Mouse (Mus musculus) urinary bladder, adult 2 months (tissue): ENCODE results near the gene Scube1. TPM values are rescaled to one million over a fixed set of nuclear protein-coding genes. Genes with fewer than 3 reads are reported as not detected.

ENCODE experiments used
- DNase-seq: peaks from one replicate; pipeline ENCODE4 v3.0.0; 2022; ENCODE audit warnings: low spot score
- polyA plus RNA-seq: library from polyadenylated mRNA; depleted of rRNA; stranded (reverse); fragments of >200 nt; gene quantifications from 2 replicates; pipeline ENCODE4 v1.2.3, GENCODE M21; 2012

Gene Scube1
- polyA plus RNA-seq, 1 experiment, result 9.4 TPM

- no peak for DNase-seq
Observed at GRCm38 (mm10) chr15:83595364-83595711, 129.5 kb downstream of the Scube1 start.

- DNase-seq, result peak; percentile 82
Observed at GRCm38 (mm10) chr15:83594513-83595363, 130.1 kb downstream of the Scube1 start, which contains the start of gene Ttll12. Ttll12 (minus strand) TSS chr15:83595157.

DNA sequence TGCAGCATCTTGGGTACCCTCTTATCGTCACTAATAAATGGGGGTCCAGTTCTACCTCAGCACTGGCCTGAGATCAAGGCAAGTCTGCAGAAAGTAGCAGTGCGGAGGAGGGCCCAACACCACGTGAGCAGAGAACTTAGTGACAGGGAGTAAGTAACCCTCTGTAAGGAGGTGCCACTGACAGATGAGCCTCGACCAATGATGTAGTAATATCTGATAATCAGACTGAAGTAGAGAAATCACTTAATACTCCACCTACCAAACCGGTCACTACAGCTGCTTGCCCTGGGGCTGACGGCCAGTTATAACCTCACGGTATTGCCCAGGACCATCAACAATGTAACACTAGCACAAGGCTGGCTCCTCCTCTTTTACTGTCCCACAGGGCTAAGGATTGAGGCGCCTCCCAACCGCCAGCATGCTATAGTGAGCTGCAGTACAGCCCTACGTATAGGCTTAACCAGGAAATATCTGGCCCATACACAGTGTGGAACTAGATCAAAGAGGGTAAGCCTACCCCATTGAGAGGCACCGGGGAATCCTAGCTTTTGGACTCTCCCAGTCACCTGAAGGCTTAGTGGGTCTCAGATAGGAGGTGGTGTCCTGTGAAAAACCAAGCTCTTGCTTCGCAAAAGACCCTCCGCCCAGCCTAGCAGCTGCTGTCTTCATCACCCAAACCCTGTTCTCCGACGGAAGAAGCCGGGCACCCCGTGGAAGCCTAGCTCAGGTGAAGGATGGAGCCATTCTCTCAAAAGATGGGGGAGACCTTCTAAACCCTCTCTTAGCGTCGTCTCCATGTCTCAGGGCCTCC lies 130.9 kb downstream of the Scube1 start:
- DNase-seq, result no peak

DNA sequence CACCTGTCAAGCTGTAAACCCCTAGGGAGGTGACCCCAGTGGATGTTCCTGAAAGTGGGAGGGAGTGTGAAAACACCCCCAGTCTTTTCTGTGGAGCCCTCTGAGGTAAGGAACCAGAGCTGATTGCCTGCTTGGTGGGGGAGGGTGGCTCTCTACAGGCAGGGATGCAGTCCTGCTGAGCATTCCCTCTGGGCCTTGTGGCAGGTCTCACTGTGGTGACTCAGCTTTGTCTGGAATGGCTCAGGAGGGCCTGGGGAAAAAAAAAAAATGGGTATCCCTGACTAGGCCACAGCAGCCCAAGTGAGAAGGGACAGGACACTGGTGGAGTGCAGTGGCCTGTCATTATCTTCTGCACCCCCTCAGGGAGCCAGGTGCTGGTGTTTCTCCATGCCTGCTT lies 131.6 kb downstream of the Scube1 start:
- DNase-seq, result no peak

DNA sequence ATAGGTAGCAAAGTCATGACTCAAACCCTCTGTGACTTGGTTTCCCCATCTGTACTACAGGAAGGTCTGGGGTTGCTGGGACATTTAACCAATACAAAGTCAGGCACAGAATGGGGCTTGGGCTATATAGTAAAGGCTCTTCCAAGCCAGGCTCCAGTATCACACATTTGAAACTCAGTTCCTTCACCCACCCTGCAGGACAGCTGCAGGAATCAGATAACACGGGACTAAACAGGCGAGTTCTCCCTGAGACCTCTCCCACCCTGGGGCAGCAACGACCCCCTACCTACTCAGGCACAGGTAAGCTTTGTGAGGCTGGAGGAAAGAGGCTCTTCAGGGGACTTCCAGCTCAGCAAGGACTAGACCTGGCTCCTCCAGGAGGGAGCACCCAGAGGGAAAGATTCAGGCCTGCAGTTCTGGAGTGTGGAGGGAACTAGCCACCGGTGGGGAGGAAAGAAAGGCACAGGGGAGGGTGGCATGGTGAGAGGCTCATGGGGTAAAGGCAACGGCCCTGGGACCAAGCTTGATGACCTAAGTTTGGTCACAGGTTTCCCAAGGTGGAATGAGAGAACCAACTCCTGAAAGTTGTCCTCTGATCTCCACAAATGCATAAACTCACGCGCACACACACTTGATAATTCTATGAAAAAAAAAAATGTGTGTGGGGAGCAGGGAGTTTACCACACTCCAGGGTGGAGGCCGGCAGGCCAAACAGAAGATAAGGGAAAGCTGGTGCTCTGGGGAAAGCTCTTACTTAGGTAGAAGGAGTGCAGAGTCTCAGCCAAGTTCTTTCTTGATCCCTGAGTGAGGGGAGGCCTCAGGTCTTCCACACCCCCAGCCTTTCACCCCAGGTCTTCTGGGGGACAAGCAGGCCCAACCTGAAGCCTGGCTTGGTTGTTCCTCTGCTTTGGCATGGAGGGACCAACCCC lies 132.3 kb downstream of the Scube1 start:
- DNase-seq, result no peak

- no peak for DNase-seq
Observed at GRCm38 (mm10) chr15:83591758-83592157, 133.1 kb downstream of the Scube1 start.

DNA sequence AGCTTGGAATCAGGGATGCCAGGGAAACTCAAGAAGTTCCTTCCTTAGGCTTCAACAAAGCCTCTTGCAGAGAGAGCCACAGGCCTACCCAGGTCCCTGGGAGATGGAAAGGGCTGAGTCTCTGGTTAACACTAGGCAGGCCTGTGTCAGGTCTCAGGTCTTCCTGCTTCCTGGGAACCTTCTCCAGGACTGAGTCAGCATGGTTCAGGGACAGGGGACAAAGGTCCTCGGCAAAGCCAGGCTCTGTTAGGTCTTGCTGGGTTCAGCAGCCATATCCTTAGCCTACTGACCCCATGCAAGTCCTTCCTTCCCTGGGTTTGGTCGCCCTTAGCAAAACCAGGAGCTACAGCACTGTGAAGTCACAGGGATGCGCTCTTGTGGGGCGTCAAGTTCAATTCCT lies 134.0 kb downstream of the Scube1 start:
- DNase-seq, result no peak

DNA sequence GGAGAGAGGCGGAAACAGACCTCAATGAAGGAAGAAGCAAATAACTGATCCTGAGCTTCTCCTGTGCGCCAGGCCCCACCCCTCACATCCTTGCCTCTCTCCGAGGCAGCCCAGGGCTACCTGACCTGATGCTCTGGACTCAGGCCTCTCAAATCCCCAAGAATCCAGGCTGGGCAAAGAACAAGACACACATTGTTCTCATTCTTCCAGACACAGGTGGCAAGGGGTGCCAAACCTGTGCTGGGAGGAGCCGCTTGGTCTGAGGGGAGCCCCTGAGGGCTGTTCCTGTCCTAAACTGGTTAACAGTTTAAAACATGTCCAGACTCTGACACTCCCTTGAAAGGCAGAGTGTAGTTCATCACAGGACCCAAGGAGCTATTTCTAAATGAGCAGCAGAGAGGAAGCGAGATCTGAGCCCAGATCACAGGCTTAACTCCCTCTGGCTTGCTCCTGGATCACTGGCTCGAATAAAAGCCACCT lies 140.0 kb downstream of the Scube1 start:
- no peak for DNase-seq

GRCm38 (mm10) chr15:83583419-83584156 lies 141.2 kb downstream of the Scube1 start:
- DNase-seq, result no peak

DNA sequence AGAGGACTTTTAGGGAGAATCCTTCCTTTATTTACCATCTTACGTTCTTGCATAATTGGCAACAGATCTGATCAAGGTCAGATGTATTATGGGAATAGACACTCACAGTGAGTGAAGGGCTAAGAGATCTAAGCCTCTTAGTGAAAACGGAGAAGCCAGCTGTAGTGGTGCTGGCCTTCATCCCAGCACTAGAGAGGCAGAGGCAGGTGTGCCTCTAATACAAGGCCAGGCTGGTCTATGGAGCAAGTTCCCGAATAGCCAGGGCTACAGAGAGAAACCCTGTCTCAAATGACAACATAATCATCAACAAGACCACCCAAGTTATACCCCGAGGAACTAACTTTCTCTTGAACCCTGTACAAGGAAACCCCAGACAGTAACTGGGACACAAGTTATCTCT lies 141.9 kb downstream of the Scube1 start:
- DNase-seq, result no peak

GRCm38 (mm10) chr15:83576651-83577050 lies 148.2 kb downstream of the Scube1 start:
- no peak for DNase-seq

- no peak for DNase-seq
Observed at GRCm38 (mm10) chr15:83575543-83575942, 149.3 kb downstream of the Scube1 start.

DNA sequence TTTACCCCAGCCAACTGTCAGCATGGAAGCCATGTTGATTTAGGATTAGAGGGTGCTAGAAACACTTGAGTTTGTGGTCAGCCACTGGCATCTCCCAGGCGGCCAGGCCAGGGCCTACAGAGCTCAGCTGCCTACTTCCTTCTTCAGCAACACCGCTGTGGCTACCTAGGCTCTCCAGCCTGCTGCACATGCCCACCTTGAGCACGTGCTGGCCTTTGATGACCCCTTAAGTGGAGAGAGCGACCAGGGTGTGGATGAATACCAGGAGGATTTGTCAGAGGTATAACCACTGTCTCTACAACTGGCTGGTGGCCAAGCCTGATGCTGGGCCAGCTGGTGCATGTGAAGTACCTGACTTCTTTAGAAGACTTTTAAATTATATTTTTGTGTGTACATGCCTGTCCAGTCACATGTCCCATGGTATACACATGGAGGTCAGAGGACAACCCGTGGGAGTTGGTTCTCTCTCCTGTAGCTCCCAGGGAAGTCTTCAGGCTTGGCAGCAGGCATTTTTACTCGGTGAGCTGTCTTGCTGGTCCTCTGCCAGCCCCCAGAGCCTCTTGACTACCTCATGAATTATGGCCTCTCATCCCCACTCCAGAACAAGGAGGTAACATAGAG lies 150.0 kb downstream of the Scube1 start:
- no peak for DNase-seq

DNA sequence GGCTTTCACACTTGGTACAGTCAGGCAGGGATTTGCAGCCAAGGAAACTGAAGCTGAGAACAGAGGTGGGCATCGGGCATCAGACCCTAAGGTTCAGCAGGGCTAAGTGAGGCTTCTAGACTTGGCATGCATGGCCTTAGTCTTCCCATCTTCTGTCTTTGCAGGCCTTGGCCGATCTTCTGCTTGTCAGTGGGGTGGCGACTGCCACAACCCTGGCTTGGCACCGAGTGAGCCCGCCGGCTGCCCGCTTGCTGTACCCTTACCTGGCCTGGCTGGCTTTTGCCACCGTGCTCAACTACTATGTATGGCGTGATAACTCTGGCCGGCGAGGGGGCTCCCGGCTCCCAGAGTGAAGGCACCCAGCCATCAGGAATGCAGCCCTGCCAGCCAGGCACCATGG lies 151.2 kb downstream of the Scube1 start:
- DNase-seq, result no peak

DNA sequence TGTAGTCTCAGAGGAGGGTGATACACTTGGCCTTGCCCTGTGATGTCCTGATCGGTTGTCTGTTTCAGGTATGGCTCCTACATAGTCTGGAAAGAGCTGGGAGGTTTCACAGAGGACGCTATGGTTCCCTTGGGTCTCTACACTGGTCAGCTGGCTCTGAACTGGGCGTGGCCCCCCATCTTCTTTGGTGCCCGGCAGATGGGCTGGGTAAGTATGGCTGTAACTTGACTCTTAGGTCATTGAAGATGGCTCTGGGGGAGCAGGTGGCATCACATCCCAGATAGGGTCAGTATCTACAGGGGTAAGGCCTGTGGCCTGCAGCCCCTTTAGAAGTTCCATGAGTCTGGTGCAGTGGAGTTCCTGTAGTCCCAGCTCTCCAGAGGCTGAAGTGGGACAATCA lies 152.7 kb downstream of the Scube1 start:
- no peak for DNase-seq

GRCm38 (mm10) chr15:83571636-83572035 lies 153.2 kb downstream of the Scube1 start:
- DNase-seq, result no peak

GRCm38 (mm10) chr15:83570641-83571040 lies 154.2 kb downstream of the Scube1 start:
- DNase-seq, result no peak

DNA sequence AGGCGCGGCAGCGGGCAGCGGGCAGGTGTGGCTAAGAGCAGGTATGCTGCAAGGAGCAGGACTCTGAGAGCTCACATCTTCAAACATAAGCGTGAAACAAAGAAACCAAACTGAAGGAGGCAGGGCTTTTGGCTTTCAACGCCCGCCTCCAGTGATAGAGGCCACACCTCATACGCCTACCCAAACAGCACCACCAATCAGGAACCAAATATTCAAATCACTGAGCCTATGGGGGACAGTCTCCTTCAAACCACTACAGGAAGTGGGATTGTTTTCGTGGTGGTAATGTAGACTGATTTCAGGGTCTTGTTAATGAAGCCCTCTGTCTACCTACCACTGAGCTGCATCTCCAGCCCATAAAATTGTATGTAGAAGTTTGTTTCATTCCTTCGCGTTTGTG lies 155.1 kb downstream of the Scube1 start:
- DNase-seq, result no peak

DNA sequence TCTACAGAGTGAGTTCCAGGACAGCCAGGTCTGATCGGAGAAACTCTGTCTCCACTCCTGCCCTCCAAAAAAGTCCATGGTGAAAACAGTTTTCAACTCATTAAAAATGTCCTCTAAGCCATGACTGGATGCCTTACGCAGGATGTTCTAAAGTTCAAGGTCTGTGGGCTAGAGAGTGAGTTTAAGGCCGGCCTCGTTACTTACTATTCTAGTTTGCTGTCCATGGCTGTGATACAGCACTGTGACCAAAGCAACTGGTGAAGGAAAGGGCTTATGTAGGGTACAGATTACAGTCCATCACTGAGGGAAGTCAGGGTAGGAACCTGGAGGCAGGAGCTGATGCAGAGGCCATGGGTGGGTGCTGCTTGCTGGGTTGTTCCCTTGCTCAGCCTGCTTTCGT lies 156.3 kb downstream of the Scube1 start:
- no peak for DNase-seq

DNA sequence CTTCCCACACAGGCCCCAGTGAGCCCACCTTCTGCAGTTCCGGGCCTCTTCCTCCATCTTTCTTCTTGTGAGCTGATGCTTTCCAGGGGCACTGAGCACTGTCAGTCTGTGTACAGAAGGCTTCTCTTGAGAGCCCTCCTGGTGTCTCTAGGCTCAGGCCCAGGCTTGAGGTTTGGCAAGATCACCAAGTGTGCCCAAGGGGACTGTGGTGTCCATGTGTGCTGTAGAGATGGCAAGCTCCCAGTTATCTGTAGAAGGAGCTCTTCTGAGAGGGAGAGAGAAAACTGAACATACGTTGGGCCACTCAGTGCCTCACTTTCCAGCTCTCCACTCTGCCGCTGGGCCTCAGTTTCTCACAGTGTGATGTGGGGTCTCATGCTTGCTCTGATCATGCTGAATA lies 157.1 kb downstream of the Scube1 start:
- DNase-seq, result no peak

- no peak for DNase-seq
Observed at GRCm38 (mm10) chr15:83566006-83566405, 158.8 kb downstream of the Scube1 start.
